Mouse (Mus musculus) lung, postnatal 4 days (tissue): ENCODE data around the gene Trim28.
"Not testable (repeated sequence)": the region's sequence is repeated elsewhere in the genome, so short reads cannot be mapped to it uniquely, and the experiment has no call there.

ENCODE experiments used
- DNase-seq, 2 experiments: peaks; one replicate each; pipeline ENCODE4 v3.0.0; 2021

The Trim28 gene

GRCm38 (mm10) chr7:13034148-13034977, 35.4 kb downstream of the Trim28 start, which contains the start of gene Chmp2a:
TSS of gene Chmp2a (minus strand) at chr7:13034807.
- DNase-seq, result peak; percentile 97 to 98

- DNase-seq, result no peak
Measured at GRCm38 (mm10) chr7:13035211-13035855, 36.4 kb downstream of the Trim28 start.

GRCm38 (mm10) chr7:13036806-13037205, 37.9 kb downstream of the Trim28 start:
- DNase-seq, result no peak

GRCm38 (mm10) chr7:13037366-13037765, 38.5 kb downstream of the Trim28 start:
- DNase-seq, result no peak

- DNase-seq, result peak; percentile 98 to 99
Measured at GRCm38 (mm10) chr7:13037901-13038555, 39.1 kb downstream of the Trim28 start, which contains the start of gene Ube2m. TSS of gene Ube2m (minus strand) at chr7:13038275.

- DNase-seq, result no peak
Measured at GRCm38 (mm10) chr7:13038621-13039169, 39.8 kb downstream of the Trim28 start.

- DNase-seq, result no peak
Measured at GRCm38 (mm10) chr7:13039181-13039580, 40.3 kb downstream of the Trim28 start.

GRCm38 (mm10) chr7:13041256-13041655, 42.3 kb downstream of the Trim28 start:
- no peak for DNase-seq

GRCm38 (mm10) chr7:13042511-13042910, 43.6 kb downstream of the Trim28 start:
- no peak for DNase-seq

- no peak for DNase-seq
Measured at GRCm38 (mm10) chr7:13043120-13043444, 44.2 kb downstream of the Trim28 start.

- peak in 1 of 2 experiments; percentile 31 for DNase-seq
Measured at GRCm38 (mm10) chr7:13043445-13044253, 44.7 kb downstream of the Trim28 start.

GRCm38 (mm10) chr7:13044254-13044625, 45.3 kb downstream of the Trim28 start:
- no peak for DNase-seq

GRCm38 (mm10) chr7:13046084-13046483, 47.2 kb downstream of the Trim28 start:
- DNase-seq, result peak in 1 of 2 experiments; percentile 81

GRCm38 (mm10) chr7:13053001-13053400, 54.1 kb downstream of the Trim28 start:
- DNase-seq, result no peak

GRCm38 (mm10) chr7:13053501-13053900, 54.6 kb downstream of the Trim28 start:
- DNase-seq, result no peak

- no peak for DNase-seq
Measured at GRCm38 (mm10) chr7:13053961-13054286, 55.0 kb downstream of the Trim28 start.

- peak; percentile 92 to 95 for DNase-seq
Measured at GRCm38 (mm10) chr7:13054287-13055010, 55.5 kb downstream of the Trim28 start, which contains the start of gene Mzf1. TSS of gene Mzf1 (minus strand) at chr7:13054764.

- DNase-seq, result no peak
Measured at GRCm38 (mm10) chr7:13056913-13057700, 58.2 kb downstream of the Trim28 start.

- no peak for DNase-seq
Measured at GRCm38 (mm10) chr7:13059536-13059935, 60.6 kb downstream of the Trim28 start.

- DNase-seq, result not testable (repeated sequence)
Measured at GRCm38 (mm10) chr7:13063399-13063798, 64.5 kb downstream of the Trim28 start.

GRCm38 (mm10) chr7:13072293-13072692, 73.4 kb downstream of the Trim28 start:
- DNase-seq, result no peak
